Mouse (Mus musculus) MEL (cell line): ENCODE measurements around the gene Glra1. TPM values are rescaled to one million over a fixed set of nuclear protein-coding genes. Genes with fewer than 3 reads are reported as not detected.

Source experiments
- DNase-seq: peaks from one replicate; pipeline ENCODE4 v3.0.0; 2011; ENCODE audit warnings: low read depth, low spot score
- H3K27ac ChIP-seq: 2 replicates; pipeline ENCODE4 v1.5.1; 2012; ENCODE audit warnings: low read depth, mild to moderate bottlenecking, control low read depth, low read length, moderate library complexity; ENCODE audit not compliant: control insufficient read depth
- H3K27me3 ChIP-seq, 2 experiments: fragments of 150-350 bp in 1 of 2; sonication (generic) in 1 of 2; 2 replicates each; pipeline ENCODE4 v1.6.1; 2012; ENCODE audit warnings: low read length in 2 of 2, mild to moderate bottlenecking in 2 of 2, improper control_type of control experiment in 1 of 2, moderate library complexity in 1 of 2; ENCODE audit not compliant: insufficient read depth in 2 of 2, control insufficient read depth in 1 of 2
- H3K36me3 ChIP-seq, 2 experiments: 2 replicates each; pipeline ENCODE4 v1.6.1; 2012 to 2014; ENCODE audit warnings: low read length in 2 of 2, improper control_type of control experiment in 1 of 2, inconsistent platforms in 1 of 2, mild to moderate bottlenecking in 1 of 2; ENCODE audit not compliant: insufficient read depth in 2 of 2, control insufficient read depth in 1 of 2
- H3K4me1 ChIP-seq, 2 experiments: fragments of 150-350 bp in 1 of 2; sonication (generic) in 1 of 2; 2 replicates each; pipeline ENCODE4 v1.6.1; 2012; ENCODE audit warnings: low read length in 2 of 2, improper control_type of control experiment in 1 of 2, mild to moderate bottlenecking in 1 of 2; ENCODE audit not compliant: insufficient read depth in 2 of 2, control insufficient read depth in 1 of 2
- H3K4me3 ChIP-seq, 2 experiments: fragments of 150-350 bp in 1 of 2; sonication (generic) in 1 of 2; 2 replicates each; pipeline ENCODE4 v1.5.1; 2012; ENCODE audit warnings: low read depth in 2 of 2, low read length in 2 of 2, mild to moderate bottlenecking in 2 of 2, moderate library complexity in 2 of 2, control low read depth in 1 of 2, improper control_type of control experiment in 1 of 2; ENCODE audit not compliant: control insufficient read depth in 1 of 2, insufficient read depth in 1 of 2
- H3K79me2 ChIP-seq: 2 replicates; pipeline ENCODE4 v1.6.1; 2012; ENCODE audit warnings: mild to moderate bottlenecking, low read length, moderate library complexity; ENCODE audit not compliant: control insufficient read depth, poor library complexity, insufficient read depth
- H3K9ac ChIP-seq: 2 replicates; pipeline ENCODE4 v1.6.1; 2012; ENCODE audit warnings: low read depth, mild to moderate bottlenecking, control low read depth, low read length, moderate library complexity; ENCODE audit not compliant: control insufficient read depth, poor library complexity, severe bottlenecking
- H3K9me3 ChIP-seq: fragments of 150-350 bp; sonication (generic); replicated peaks from 2 replicates; pipeline ENCODE4 v1.6.1; 2012; ENCODE audit warnings: mild to moderate bottlenecking, low read length, improper control_type of control experiment, moderate library complexity; ENCODE audit not compliant: insufficient read depth
- CHD2 ChIP-seq: IDR thresholded peaks from 2 replicates; pipeline ENCODE4 v1.6.1; 2011; ENCODE audit warnings: low read length, improper control_type of control experiment
- CTCF ChIP-seq, 3 experiments: IDR thresholded peaks in 2 of 3; conservative IDR thresholded peaks in 1 of 3; 2 replicates each; pipeline ENCODE4 v1.5.1; 2011 to 2012; ENCODE audit warnings: low read length in 3 of 3, low read depth in 2 of 3, mild to moderate bottlenecking in 2 of 3, improper control_type of control experiment in 1 of 3, inconsistent platforms in 1 of 3, mixed read lengths in 1 of 3, moderate library complexity in 1 of 3; ENCODE audit not compliant: control insufficient read depth in 1 of 3, insufficient read depth in 1 of 3, poor library complexity in 1 of 3, severe bottlenecking in 1 of 3
- GATA1 ChIP-seq: IDR thresholded peaks from 2 replicates; pipeline ENCODE4 v1.6.1; 2011; ENCODE audit warnings: low read depth, low read length, improper control_type of control experiment
- KAT2A ChIP-seq: conservative IDR thresholded peaks from 2 replicates; pipeline ENCODE4 v1.6.1; 2012; ENCODE audit warnings: low read depth, low read length, improper control_type of control experiment, inconsistent platforms
- MAFK ChIP-seq: IDR thresholded peaks from 2 replicates; pipeline ENCODE4 v1.6.1; 2011; ENCODE audit warnings: low read depth, mild to moderate bottlenecking, low read length, improper control_type of control experiment, borderline replicate concordance
- POLR2AphosphoS2 ChIP-seq: IDR thresholded peaks from 2 replicates; pipeline ENCODE4 v1.6.1; 2011; ENCODE audit warnings: low read length, improper control_type of control experiment
- RAD21 ChIP-seq: IDR thresholded peaks from 2 replicates; pipeline ENCODE4 v1.6.1; 2011; ENCODE audit warnings: mild to moderate bottlenecking, low read depth, low read length, improper control_type of control experiment
- SMC3 ChIP-seq: IDR thresholded peaks from 2 replicates; pipeline ENCODE4 v1.6.1; 2011; ENCODE audit warnings: low read depth, low read length, improper control_type of control experiment
- UBTF ChIP-seq: IDR thresholded peaks from 2 replicates; pipeline ENCODE4 v1.6.1; 2012; ENCODE audit warnings: low read depth, mild to moderate bottlenecking, inconsistent platforms, low read length, improper control_type of control experiment, moderate library complexity, borderline replicate concordance; ENCODE audit not compliant: insufficient read depth
- ZNF384 ChIP-seq: IDR thresholded peaks from 2 replicates; pipeline ENCODE4 v1.6.1; 2012; ENCODE audit warnings: low read depth, mild to moderate bottlenecking, inconsistent platforms, low read length, improper control_type of control experiment
- polyA plus RNA-seq, 2 experiments: library from polyadenylated mRNA; stranded (reverse) in 1 of 2; unstranded in 1 of 2; fragments of >175 nt in 1 of 2; fragments of >200 nt in 1 of 2; gene quantifications; 2 replicates each; pipeline versions ENCODE4 v1.2.1 to v1.2.4; 2012; ENCODE audit warnings: low replicate concordance in 2 of 2, low read depth in 1 of 2; ENCODE audit not compliant: insufficient read length in 2 of 2, insufficient read depth in 1 of 2, missing spikeins in 1 of 2
- total RNA-seq: library from RNA; depleted of rRNA; stranded (reverse); fragments of 300-350 nt; gene quantifications from 2 replicates; pipeline ENCODE4 v1.2.3, GENCODE M21; 2012

Glra1 gene
- total and polyA plus RNA-seq, 3 experiments, result not detected

GRCm38 (mm10) chr11:55566309-55567099 is 41.5 kb downstream of the Glra1 start:
- no peak overlapping the region for H3K4me3 ChIP-seq
- no peaks in the 10 kb centered on the region for H3K9me3 ChIP-seq
- no peak overlapping the region for H3K27ac ChIP-seq
- DNase-seq, result no peak
- no peaks in the 10 kb centered on the region for H3K36me3 ChIP-seq
- no peaks in the 10 kb centered on the region for H3K4me1 ChIP-seq
- no peaks in the 10 kb centered on the region for H3K27me3 ChIP-seq
- no peaks in the 10 kb centered on the region for H3K79me2 ChIP-seq
- H3K9ac ChIP-seq, result no peak overlapping the region
- TF ChIP-seq GATA1 (no peak), ZNF384 (no peak)

DNA sequence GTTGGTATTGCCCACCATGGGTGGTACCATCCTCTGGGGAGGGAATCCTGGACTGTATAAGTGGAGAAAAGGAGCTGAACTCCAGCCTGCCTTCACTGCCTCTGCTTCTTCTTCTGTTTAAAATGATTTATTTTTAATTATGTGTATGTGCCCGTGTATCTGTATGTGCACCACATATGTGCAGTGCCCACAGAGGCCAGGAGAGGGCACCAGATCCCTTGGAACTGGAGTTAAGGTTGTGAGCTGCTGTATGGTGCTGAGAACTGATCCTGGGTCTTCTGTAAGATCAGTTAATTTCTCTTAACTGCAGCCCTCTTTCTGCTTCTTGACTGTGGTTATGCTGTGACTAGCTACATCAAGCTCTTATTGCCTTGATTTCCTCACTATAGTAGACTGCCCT is 62.3 kb downstream of the Glra1 start:
- no peaks in the 10 kb centered on the region for H3K9me3 ChIP-seq
- no peak overlapping the region for H3K9ac ChIP-seq
- no peaks in the 10 kb centered on the region for H3K36me3 ChIP-seq
- TF ChIP-seq RAD21, result peak; percentile 37
- TF ChIP-seq CTCF (IDR thresholded peaks at IDR 0.05 in 2 of 3, conservative IDR thresholded peaks at IDR 0.05 in 1 of 3; ENCODE audit: control insufficient read depth in 1 of 3, insufficient read depth in 1 of 3, low read depth in 2 of 3, low read length in 3 of 3, poor library complexity in 1 of 3, severe bottlenecking in 1 of 3), result peak; percentile 40 to 53 (median 46)
- no peak for TF ChIP-seq POLR2AphosphoS2
- TF ChIP-seq SMC3, result peak; percentile 19; the same call in 1 of the 2 replicates
- TF ChIP-seq, all 39 proteins: peak for 3
- H3K27me3 ChIP-seq, result no peaks in the 10 kb centered on the region
- H3K4me1 ChIP-seq, result no peaks in the 10 kb centered on the region
- no peaks in the 10 kb centered on the region for H3K79me2 ChIP-seq
- no peak overlapping the region for H3K4me3 ChIP-seq
- no peak overlapping the region for H3K27ac ChIP-seq
- DNase-seq, result peak; percentile 34

- Histone ChIP-seq H3K9me3 (no peaks in the 10 kb centered on the region), H3K9ac (no peak overlapping the region), H3K27me3 (no peaks in the 10 kb centered on the region; a peak in 1 of 4 replicates)
- TF ChIP-seq KAT2A (no peak), ZNF384 (no peak), MAFK (no peak), UBTF (no peak), CHD2 (no peak)
- TF ChIP-seq, all 39 proteins: peak for 0
- peak; percentile 59 for DNase-seq
- Histone ChIP-seq H3K4me1 (no peaks in the 10 kb centered on the region), H3K27ac (no peak overlapping the region), H3K4me3 (no peak overlapping the region), H3K36me3 (no peaks in the 10 kb centered on the region), H3K79me2 (no peaks in the 10 kb centered on the region)
Measured at GRCm38 (mm10) chr11:55542671-55543070, 65.3 kb downstream of the Glra1 start.
